Mouse (Mus musculus) E14TG2a.4 (cell line): ENCODE results near the gene Art1.

ENCODE experiments used
- H3K27me3 ChIP-seq: 2 replicates; pipeline ENCODE4 v1.6.1; 2014; ENCODE audit warnings: low read length, control low read depth; ENCODE audit not compliant: insufficient read depth
- H3K36me3 ChIP-seq: 2 replicates; pipeline ENCODE4 v1.6.1; 2014; ENCODE audit warnings: low read length, control low read depth; ENCODE audit not compliant: insufficient read depth
- H3K4me1 ChIP-seq: replicated peaks from 2 replicates; pipeline ENCODE4 v1.6.1; 2014; ENCODE audit warnings: low read depth, low read length, control low read depth
- H3K4me3 ChIP-seq: replicated peaks from 2 replicates; pipeline ENCODE4 v1.5.1; 2014; ENCODE audit warnings: mild to moderate bottlenecking, low read length
- H3K9me3 ChIP-seq: 2 replicates; pipeline ENCODE4 v1.6.1; 2014; ENCODE audit warnings: low read length, control low read depth
- CTCF ChIP-seq: conservative IDR thresholded peaks from 2 replicates; pipeline ENCODE4 v1.5.1; 2014; ENCODE audit warnings: low read length
- NANOG ChIP-seq: IDR thresholded peaks from 2 replicates; pipeline ENCODE4 v1.6.1; 2014; ENCODE audit warnings: borderline replicate concordance, low read length, mixed read lengths
- POU5F1 ChIP-seq: IDR thresholded peaks from 2 replicates; pipeline ENCODE4 v1.6.1; 2014; ENCODE audit warnings: low read length, borderline replicate concordance

Art1 gene

DNA sequence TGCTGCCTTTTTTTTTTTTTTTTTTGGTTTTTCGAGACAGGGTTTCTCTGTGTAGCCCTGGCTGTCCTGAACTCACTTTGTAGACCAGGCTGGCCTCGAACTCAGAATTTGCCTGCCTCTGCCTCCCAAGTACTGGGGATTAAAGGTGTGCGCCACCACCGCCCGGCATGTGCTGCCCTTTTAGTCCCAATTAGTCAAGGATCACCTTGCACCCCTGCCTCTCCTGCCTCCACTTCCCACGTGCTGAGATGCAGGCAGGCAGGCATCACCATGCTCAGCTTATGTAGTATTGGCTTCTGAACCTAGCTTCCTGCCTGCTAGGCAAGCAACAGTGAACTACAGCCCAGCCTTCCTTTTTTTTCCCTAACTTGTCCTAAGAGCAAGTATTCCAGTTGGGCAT, 15.8 kb downstream of the Art1 start:
- Histone ChIP-seq H3K4me3 (no peak overlapping the region), H3K27me3 (peaks cover 30% of the 10 kb centered on the region), H3K9me3 (no peaks in the 10 kb centered on the region), H3K36me3 (peaks cover 41% of the 10 kb centered on the region), H3K4me1 (peaks cover 17% of the 10 kb centered on the region)
- TF ChIP-seq CTCF (no peak), NANOG (no peak), POU5F1 (no peak)

DNA sequence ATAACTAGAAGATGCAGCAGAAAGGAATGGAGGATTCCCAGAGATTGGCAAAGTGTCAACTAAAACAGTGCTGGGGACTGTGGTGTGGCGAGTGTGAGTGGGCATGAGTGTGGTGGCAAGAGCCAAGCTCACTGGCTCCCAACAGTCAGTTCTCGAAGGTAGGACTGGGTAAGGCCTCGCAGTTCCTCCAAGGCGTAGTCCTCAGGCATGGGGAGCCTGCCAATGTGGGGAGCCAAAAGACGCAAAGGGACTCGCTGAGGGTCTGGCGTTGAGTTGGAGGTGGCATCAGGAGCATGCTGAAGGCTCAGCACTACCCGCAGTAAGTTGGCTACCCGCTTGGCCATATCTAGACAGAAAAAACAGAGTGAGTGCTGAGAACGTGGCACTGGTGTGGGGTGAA, 18.8 kb downstream of the Art1 start:
- Histone ChIP-seq H3K4me3 (no peak overlapping the region), H3K9me3 (no peaks in the 10 kb centered on the region), H3K36me3 (peaks cover 71% of the 10 kb centered on the region), H3K4me1 (0 out of 2 replicates have a peak, but pooled peaks cover 2% of the 10 kb centered on the region), H3K27me3 (peaks cover 9% of the 10 kb centered on the region; the same call in 1 of the 2 replicates)
- TF ChIP-seq POU5F1 (no peak), CTCF (no peak), NANOG (no peak)

DNA sequence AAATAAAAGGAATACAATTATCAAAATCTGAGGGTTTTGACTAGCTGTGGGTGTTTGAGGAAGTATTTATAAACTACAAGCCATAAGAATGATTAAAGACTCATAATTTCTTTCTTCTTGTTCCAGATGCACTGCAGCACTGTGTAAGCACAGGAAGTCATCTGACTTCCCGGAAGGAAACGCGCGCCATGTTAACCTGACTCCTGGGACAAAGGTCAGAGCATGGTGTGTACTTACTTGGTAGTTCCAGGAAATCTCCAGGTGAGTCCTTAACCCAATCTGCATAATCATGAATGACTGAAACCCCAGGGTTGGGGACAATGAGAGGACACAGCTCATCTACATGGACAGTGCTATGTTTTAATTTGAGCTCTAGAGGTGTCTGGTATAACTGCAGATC, 30.9 kb downstream of the Art1 start:
- no peak for TF ChIP-seq CTCF
- 0 out of 2 replicates have a peak, but pooled peaks have one; percentile 5 for TF ChIP-seq NANOG
- H3K4me3 ChIP-seq, result no peak overlapping the region
- H3K4me1 ChIP-seq, result peaks cover 16% of the 10 kb centered on the region
- H3K9me3 ChIP-seq, result no peaks in the 10 kb centered on the region
- H3K27me3 ChIP-seq, result no peaks in the 10 kb centered on the region
- H3K36me3 ChIP-seq, result peaks cover 92% of the 10 kb centered on the region

DNA sequence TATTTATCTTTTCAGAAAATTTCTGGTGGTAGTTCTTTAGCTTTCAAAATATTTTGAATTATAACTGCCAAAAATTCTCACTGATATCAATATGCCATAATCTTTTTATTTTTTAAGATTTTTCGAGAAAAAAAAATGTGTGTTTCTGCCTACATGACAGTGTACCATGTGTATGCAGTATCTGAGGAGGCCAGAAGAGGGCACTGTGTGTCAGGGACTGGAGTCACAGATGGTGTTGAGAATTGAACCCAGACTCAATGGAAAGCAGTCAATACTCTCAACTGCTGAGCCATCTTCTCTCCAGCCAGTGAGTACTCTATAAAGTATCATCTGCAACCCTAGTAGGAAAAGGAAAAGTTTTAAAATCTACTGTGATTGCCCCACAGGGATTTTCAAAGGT, 35.9 kb downstream of the Art1 start:
- Histone ChIP-seq H3K4me1 (peaks cover 13% of the 10 kb centered on the region), H3K9me3 (no peaks in the 10 kb centered on the region), H3K4me3 (no peak overlapping the region), H3K36me3 (peaks cover 95% of the 10 kb centered on the region), H3K27me3 (no peaks in the 10 kb centered on the region)
- TF ChIP-seq CTCF (peak; percentile 91), POU5F1 (no peak), NANOG (no peak)

DNA sequence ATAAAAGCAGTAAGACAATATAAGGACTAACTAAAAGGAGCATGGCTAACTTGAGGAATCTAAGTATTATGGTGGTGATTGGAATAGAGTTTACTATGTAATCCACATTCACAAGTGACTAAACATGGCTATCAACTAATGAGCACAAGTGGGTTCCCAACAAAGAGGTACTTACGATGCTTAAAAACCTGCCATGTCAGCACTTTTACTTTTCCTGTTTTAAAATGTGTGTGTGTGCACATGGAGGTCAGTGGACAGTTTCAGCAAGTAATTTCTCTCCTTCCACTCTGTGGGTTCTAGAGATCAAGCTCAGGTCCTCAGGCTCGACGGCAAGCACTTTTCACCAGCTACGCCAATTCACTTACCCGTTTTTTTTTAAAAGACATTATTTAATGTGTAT, 36.4 kb downstream of the Art1 start:
- TF ChIP-seq NANOG, result no peak
- no peak for TF ChIP-seq CTCF
- no peak for TF ChIP-seq POU5F1
- peaks cover 94% of the 10 kb centered on the region for H3K36me3 ChIP-seq
- H3K4me1 ChIP-seq, result peaks cover 8% of the 10 kb centered on the region
- H3K9me3 ChIP-seq, result no peaks in the 10 kb centered on the region
- no peaks in the 10 kb centered on the region for H3K27me3 ChIP-seq
- H3K4me3 ChIP-seq, result no peak overlapping the region

DNA sequence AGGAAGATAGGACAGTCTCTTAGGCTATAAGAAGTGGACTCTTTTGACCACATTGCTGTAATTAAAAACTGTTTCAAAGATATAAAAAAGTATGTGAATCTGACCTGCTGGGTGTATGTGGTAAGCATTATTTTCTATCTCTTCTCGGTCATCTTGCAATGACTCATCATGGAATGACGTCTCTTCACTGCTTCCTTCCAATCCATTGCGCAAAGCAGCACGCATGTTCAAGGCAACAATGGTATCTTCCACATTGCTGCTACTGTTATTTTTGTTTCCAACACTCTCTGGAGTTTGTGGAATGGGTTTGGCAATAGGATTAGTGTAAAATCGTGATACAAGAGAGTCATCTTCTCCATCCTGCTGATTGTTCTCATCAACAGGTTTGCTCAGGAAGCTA, 52.1 kb downstream of the Art1 start:
- no peak overlapping the region for H3K4me3 ChIP-seq
- no peaks in the 10 kb centered on the region for H3K9me3 ChIP-seq
- no peak for TF ChIP-seq NANOG
- no peak for TF ChIP-seq CTCF
- TF ChIP-seq POU5F1, result no peak
- H3K36me3 ChIP-seq, result peaks cover 96% of the 10 kb centered on the region
- no peaks in the 10 kb centered on the region for H3K27me3 ChIP-seq
- H3K4me1 ChIP-seq, result no peaks in the 10 kb centered on the region
